Mouse (Mus musculus): ENCODE results near the gene Nit2. TPM values are rescaled to one million over a fixed set of nuclear protein-coding genes. Genes with fewer than 3 reads are reported as not detected.

Gene Nit2
- polyA plus RNA-seq, 1 experiment = 154 TPM

- no peak overlapping the region for H3K27ac ChIP-seq (ENCODE audit: insufficient read depth, low read length)
- no peak overlapping the region for H3K9ac ChIP-seq (ENCODE audit: low read depth, poor library complexity, severe bottlenecking)
- H3K4me1 ChIP-seq (ENCODE audit: control insufficient read depth, insufficient read depth, low read length) = no peaks in the 10 kb centered on the region
- no peaks in the 10 kb centered on the region for H3K9me3 ChIP-seq (replicated peaks; ENCODE audit: control insufficient read depth, insufficient read depth, low read length, poor library complexity, severe bottlenecking)
- no peaks in the 10 kb centered on the region for H3K36me3 ChIP-seq (ENCODE audit: control insufficient read depth, insufficient read depth, low read length, poor library complexity, severe bottlenecking)
- no peak overlapping the region for H3K4me3 ChIP-seq (ENCODE audit: low read depth, low read length)
- TF ChIP-seq CTCF (IDR thresholded peaks at IDR 0.05; ENCODE audit: low read depth, low read length) = peak; percentile 11
- no peak for TF ChIP-seq EP300 (IDR thresholded peaks at IDR 0.05; ENCODE audit: insufficient read depth, low read depth, low read length)
- TF ChIP-seq POLR2A (IDR thresholded peaks at IDR 0.05; ENCODE audit: insufficient read depth, low read length) = no peak
- H3K27me3 ChIP-seq (ENCODE audit: control insufficient read depth, insufficient read depth, low read length, poor library complexity, severe bottlenecking) = no peaks in the 10 kb centered on the region
Measured at GRCm38 (mm10) chr16:57116066-57116465, 51.1 kb downstream of the Nit2 start.

Other genes starting within 250 kb of the Nit2 start
- gene Lnp1, start 239.3 kb downstream of the Nit2 start, polyA plus RNA-seq (2011; ENCODE audit: insufficient read depth, insufficient read length, low read depth, missing spikeins) = not detected in 2 replicates
- gene Tmem45a2, start 96.0 kb downstream of the Nit2 start, polyA plus RNA-seq (2011; ENCODE audit: insufficient read depth, insufficient read length, low read depth, missing spikeins) = not detected in 2 replicates
- 107 and 126 TPM in 2 replicates for gene Tomm70a, start 45.6 kb downstream of the Nit2 start, polyA plus RNA-seq (2011; ENCODE audit: insufficient read depth, insufficient read length, low read depth, missing spikeins)
- gene Tbc1d23, start 64.2 kb upstream of the Nit2 start, polyA plus RNA-seq (2011; ENCODE audit: insufficient read depth, insufficient read length, low read depth, missing spikeins) = 32.4 and 35.5 TPM in 2 replicates
- gene Tmem30c, start 125.5 kb upstream of the Nit2 start, polyA plus RNA-seq (2011; ENCODE audit: insufficient read depth, insufficient read length, low read depth, missing spikeins) = 0.36 TPM in 1 of 2 replicates, not detected in the other
- gene Filip1l, start 185.8 kb upstream of the Nit2 start, polyA plus RNA-seq (2011; ENCODE audit: insufficient read depth, insufficient read length, low read depth, missing spikeins) = 1.6 and 2.0 TPM in 2 replicates

Data from ES-Bruce4 (cell line).